Mouse (Mus musculus) hindbrain, embryonic 10.5 days (tissue): Measurements from ENCODE around the gene Tst. TPM values are rescaled to one million over a fixed set of nuclear protein-coding genes. Genes with fewer than 3 reads are reported as not detected.

ENCODE experiments used
- DNase-seq: peaks from one replicate; pipeline ENCODE4 v3.0.0-alpha.2; 2017; ENCODE audit warnings: low spot score
- H3K27ac ChIP-seq: fragments of 300-500 bp; sonication (generic); 2 replicates; pipeline ENCODE4 v1.5.1; 2016; ENCODE audit warnings: mild to moderate bottlenecking, moderate library complexity
- H3K27me3 ChIP-seq: fragments of 300-500 bp; sonication (generic); 2 replicates; pipeline ENCODE4 v1.6.1; 2016; ENCODE audit warnings: mild to moderate bottlenecking; ENCODE audit not compliant: poor library complexity, insufficient read depth, severe bottlenecking
- H3K36me3 ChIP-seq: fragments of 300-500 bp; sonication (generic); 2 replicates; pipeline ENCODE4 v1.6.1; 2016; ENCODE audit warnings: mild to moderate bottlenecking, moderate library complexity
- H3K4me1 ChIP-seq: fragments of 300-500 bp; sonication (generic); replicated peaks from 2 replicates; pipeline ENCODE4 v1.6.1; 2016; ENCODE audit warnings: mild to moderate bottlenecking
- H3K4me3 ChIP-seq: fragments of 300-500 bp; sonication (generic); 2 replicates; pipeline ENCODE4 v1.5.1; 2016; ENCODE audit warnings: mild to moderate bottlenecking, moderate library complexity
- H3K9me3 ChIP-seq: fragments of 300-500 bp; sonication (generic); 2 replicates; pipeline ENCODE4 v1.6.1; 2016; ENCODE audit warnings: mild to moderate bottlenecking, moderate library complexity
- WGBS: fragments of 180-500 bp; shearing (Covaris S2); methylation state at CpG from one replicate; pipeline ENCODE4 v1.1.7; 2016; 5-methylcytosine and 5-hydroxymethylcytosine counted together
- polyA plus RNA-seq: library from polyadenylated mRNA; unstranded; fragments of >200 nt; fragmentation: Nextera tagmentation; extraction: Ambion mirVana; gene quantifications from 2 replicates; pipeline ENCODE4 v1.2.1, GENCODE M21; 2016

Gene Tst
- polyA plus RNA-seq, 1 experiment from 2014 or later, result 7.7 TPM

GRCm38 (mm10) chr15:78424507-78424906, 18.8 kb upstream of the Tst start:
- Histone ChIP-seq H3K4me3 (no peak overlapping the region), H3K9me3 (no peaks in the 10 kb centered on the region), H3K27ac (no peak overlapping the region), H3K4me1 (peaks cover 25% of the 10 kb centered on the region), H3K27me3 (peaks cover 3% of the 10 kb centered on the region; the same call in 1 of the 2 replicates), H3K36me3 (no peaks in the 10 kb centered on the region)
- 25% methylated on average over 11 of the region's 11 CpGs for WGBS
- DNase-seq, result no peak

DNA sequence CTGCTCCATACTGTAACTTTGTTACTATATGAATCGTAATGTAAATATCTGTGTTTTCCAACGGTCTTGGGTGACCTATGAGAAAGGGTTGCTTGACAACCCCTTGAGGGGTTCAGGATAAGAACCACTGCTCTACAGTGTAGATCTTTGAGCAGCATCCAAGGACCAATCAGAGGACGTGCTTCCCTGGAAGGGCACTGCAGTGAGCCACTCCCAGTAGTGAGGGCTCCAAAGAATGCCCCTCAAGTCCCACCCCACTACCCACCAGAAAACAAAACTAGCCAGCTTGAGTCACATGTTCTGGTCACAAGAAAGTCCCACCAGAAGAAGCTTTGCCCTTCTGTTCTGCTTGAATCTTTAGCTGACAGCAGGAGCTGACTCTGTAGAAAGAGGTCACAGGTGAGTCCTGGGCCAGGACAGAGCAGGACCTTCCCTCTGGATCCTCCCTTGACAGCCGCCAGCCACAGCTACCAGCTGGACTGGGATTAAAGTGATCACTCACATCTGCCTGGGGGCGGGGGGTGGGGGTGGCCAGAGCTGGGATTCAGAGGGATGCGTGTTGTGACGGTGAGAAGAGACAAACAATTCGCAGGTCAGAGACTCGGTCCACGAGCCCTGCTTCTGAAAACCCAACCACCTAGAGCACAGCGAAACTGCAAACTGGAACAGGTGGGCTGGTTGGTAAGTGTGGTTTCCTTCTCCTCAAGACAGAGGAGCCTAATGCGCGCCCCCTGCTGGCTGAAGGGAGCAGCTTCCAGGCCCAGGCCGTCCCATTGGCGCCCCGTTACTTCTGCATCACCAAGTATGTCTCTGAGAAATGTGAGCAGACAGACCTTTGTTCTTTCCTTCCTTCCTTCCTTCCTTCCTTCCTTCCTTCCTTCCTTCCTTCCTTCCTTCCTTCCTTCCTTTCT, 16.6 kb upstream of the Tst start:
- Histone ChIP-seq H3K4me1 (peaks cover 10% of the 10 kb centered on the region), H3K4me3 (no peak overlapping the region), H3K36me3 (no peaks in the 10 kb centered on the region), H3K9me3 (no peaks in the 10 kb centered on the region), H3K27me3 (peaks cover 3% of the 10 kb centered on the region; the same call in 1 of the 2 replicates), H3K27ac (no peak overlapping the region)
- DNase-seq, result peak; percentile 85
- 16% methylated on average over 16 of the region's 16 CpGs for WGBS

GRCm38 (mm10) chr15:78420395-78420794, 14.7 kb upstream of the Tst start:
- no peak for DNase-seq
- H3K4me1 ChIP-seq, result peaks cover 18% of the 10 kb centered on the region
- no peaks in the 10 kb centered on the region for H3K36me3 ChIP-seq
- peaks cover 3% of the 10 kb centered on the region; the same call in 1 of the 2 replicates for H3K27me3 ChIP-seq
- no peak overlapping the region for H3K4me3 ChIP-seq
- H3K9me3 ChIP-seq, result no peaks in the 10 kb centered on the region
- WGBS, result 91% methylated on average over 13 of the region's 13 CpGs
- no peak overlapping the region for H3K27ac ChIP-seq

- 9% methylated on average over 4 of the region's 4 CpGs for WGBS
- Histone ChIP-seq H3K4me1 (peaks cover 9% of the 10 kb centered on the region), H3K4me3 (no peak overlapping the region), H3K36me3 (peaks cover 18% of the 10 kb centered on the region; the same call in 1 of the 2 replicates), H3K9me3 (no peaks in the 10 kb centered on the region), H3K27ac (peak overlapping the region; percentile 54; the same call in 1 of the 2 replicates), H3K27me3 (peaks cover 5% of the 10 kb centered on the region)
- DNase-seq, result no peak
Measured at GRCm38 (mm10) chr15:78416937-78417336, 11.2 kb upstream of the Tst start.

GRCm38 (mm10) chr15:78414157-78414556, 8.4 kb upstream of the Tst start:
- no peak for DNase-seq
- Histone ChIP-seq H3K4me3 (no peak overlapping the region), H3K36me3 (peaks cover 18% of the 10 kb centered on the region; the same call in 1 of the 2 replicates), H3K27me3 (peaks cover 33% of the 10 kb centered on the region), H3K27ac (peak overlapping the region; percentile 23; the same call in 1 of the 2 replicates), H3K4me1 (peaks cover 28% of the 10 kb centered on the region), H3K9me3 (no peaks in the 10 kb centered on the region)
- 86% methylated on average over 8 of the region's 8 CpGs for WGBS

- Histone ChIP-seq H3K4me3 (no peak overlapping the region), H3K27ac (peak overlapping the region; percentile 29; the same call in 1 of the 2 replicates), H3K9me3 (no peaks in the 10 kb centered on the region), H3K4me1 (peaks cover 29% of the 10 kb centered on the region), H3K27me3 (peaks cover 38% of the 10 kb centered on the region), H3K36me3 (peaks cover 18% of the 10 kb centered on the region; the same call in 1 of the 2 replicates)
- 67% methylated on average over 1 of the region's 1 CpGs for WGBS
- no peak for DNase-seq
Measured at GRCm38 (mm10) chr15:78413719-78414117, 8.0 kb upstream of the Tst start.

DNA sequence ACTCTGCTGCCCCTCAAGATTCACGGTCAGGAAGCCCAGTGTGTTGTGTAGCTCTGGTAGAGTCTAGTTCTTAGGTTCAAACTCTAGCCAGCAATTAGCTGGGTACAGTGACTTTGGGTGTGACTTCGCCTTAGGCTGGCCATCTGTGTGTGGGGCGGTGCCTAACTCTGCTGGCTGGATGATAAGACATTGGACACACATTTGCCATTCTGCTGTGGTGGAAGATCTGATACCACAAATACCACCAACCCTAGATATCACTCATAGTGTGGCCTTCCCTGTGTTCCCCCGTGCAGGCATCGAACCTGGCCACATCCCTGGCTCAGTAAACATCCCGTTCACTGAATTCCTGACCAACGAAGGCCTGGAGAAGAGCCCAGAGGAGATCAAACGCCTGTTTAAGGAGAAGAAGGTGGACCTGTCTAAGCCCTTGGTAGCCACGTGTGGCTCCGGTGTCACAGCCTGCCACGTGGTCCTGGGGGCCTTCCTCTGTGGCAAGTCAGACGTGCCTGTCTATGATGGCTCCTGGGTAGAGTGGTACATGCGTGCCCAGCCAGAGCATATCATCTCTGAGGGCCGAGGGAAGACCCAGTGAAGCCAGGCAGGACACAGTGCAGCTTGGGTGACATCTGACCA, 7.5 kb upstream of the Tst start:
- WGBS, result 90% methylated on average over 14 of the region's 14 CpGs
- no peak for DNase-seq
- H3K4me1 ChIP-seq, result peaks cover 34% of the 10 kb centered on the region
- H3K27ac ChIP-seq, result peak overlapping the region; percentile 31; the same call in 1 of the 2 replicates
- H3K36me3 ChIP-seq, result peaks cover 18% of the 10 kb centered on the region; the same call in 1 of the 2 replicates
- peaks cover 43% of the 10 kb centered on the region for H3K27me3 ChIP-seq
- H3K9me3 ChIP-seq, result no peaks in the 10 kb centered on the region
- no peak overlapping the region for H3K4me3 ChIP-seq

DNA sequence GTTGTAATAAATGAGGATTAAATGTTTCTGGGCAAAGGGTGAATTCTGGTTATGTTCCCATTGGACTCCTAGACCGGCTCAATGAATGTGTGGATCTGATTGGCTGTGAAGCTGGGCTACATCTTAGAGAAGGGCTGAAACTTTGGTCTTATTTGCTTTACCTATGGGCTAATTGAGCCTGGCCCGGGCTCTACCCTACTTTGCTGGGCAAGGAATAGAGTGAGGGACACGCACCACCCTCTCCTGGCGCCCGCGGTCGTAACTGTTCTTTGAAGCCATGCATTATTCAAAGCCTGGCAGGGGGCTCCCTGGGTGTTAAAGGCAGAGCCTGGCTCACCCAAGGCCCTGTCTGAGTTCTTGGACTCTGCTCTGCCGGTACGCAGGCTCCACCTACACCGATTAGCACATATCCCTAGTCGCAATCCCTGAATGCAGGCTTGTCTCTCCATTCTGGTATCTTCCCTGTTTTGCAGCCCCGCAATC, 3.9 kb upstream of the Tst start:
- Histone ChIP-seq H3K27ac (peak overlapping the region; percentile 58; the same call in 1 of the 2 replicates), H3K9me3 (no peaks in the 10 kb centered on the region), H3K4me3 (peak overlapping the region; percentile 45), H3K27me3 (peaks cover 55% of the 10 kb centered on the region), H3K36me3 (peaks cover 18% of the 10 kb centered on the region; the same call in 1 of the 2 replicates), H3K4me1 (peaks cover 60% of the 10 kb centered on the region)
- no peak for DNase-seq
- 10% methylated on average over 12 of the region's 12 CpGs for WGBS

DNA sequence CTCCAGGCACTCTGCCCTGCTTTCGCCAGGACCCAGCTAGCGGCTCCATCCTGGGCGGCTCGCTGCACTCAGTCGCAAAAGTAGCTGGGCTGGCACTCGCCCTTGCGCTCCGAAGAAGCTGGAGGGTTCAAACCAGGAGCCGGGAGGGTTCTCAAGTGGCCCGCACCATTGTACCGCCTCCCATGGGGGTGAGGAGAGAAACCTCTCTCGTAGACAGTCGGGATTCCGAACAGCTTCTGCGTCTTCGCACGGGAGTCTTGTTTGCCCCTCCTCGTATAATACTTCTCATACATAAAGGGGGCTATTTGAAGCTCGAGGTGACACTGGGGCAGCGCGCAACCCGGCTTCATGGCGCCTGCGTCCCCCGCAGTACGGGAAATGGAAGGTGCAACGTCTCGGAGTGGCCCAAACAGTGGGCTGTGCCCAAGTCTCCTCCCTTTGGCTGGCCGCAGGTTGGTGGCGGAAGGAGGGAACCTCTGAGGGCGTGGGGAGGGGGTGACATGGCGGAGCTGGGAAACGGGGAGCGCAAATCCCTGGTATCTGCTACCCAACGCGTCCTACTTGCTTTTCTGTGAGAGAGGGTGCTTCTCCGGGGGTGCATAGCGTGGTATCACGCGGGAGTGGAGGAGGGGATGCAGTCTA, 707 bp upstream of the Tst start, which contains the start of gene Mpst:
TSS of gene Mpst (plus strand) at position 124 of the 642 bp plus-strand sequence.
- no peaks in the 10 kb centered on the region for H3K36me3 ChIP-seq
- peak within 1 kb of the TSS; percentile 75 for H3K4me3 ChIP-seq
- peak within 1 kb of the TSS; percentile 97 for H3K27ac ChIP-seq
- peaks cover 82% of the 10 kb centered on the region for H3K4me1 ChIP-seq
- H3K27me3 ChIP-seq, result peaks cover 47% of the 10 kb centered on the region
- peak; percentile 90 for DNase-seq
- H3K9me3 ChIP-seq, result no peaks in the 10 kb centered on the region
- WGBS, result under 1% methylated on average over 40 of the region's 40 CpGs

- peak overlapping the region; percentile 75 for H3K4me3 ChIP-seq
- peaks cover 34% of the 10 kb centered on the region for H3K27me3 ChIP-seq
- DNase-seq, result no peak
- H3K27ac ChIP-seq, result peak overlapping the region; percentile 97; the same call in 1 of the 2 replicates
- H3K4me1 ChIP-seq, result peaks cover 74% of the 10 kb centered on the region
- H3K9me3 ChIP-seq, result no peaks in the 10 kb centered on the region
- 51% methylated on average over 11 of the region's 11 CpGs for WGBS
- no peaks in the 10 kb centered on the region for H3K36me3 ChIP-seq
Measured at GRCm38 (mm10) chr15:78405098-78405497, 609 bp downstream of the Tst start.

- H3K4me3 ChIP-seq, result no peak overlapping the region
- peak overlapping the region; percentile 45; the same call in 1 of the 2 replicates for H3K27ac ChIP-seq
- H3K27me3 ChIP-seq, result peaks cover 22% of the 10 kb centered on the region
- H3K4me1 ChIP-seq, result peaks cover 66% of the 10 kb centered on the region
- 60% methylated on average over 1 of the region's 1 CpGs for WGBS
- DNase-seq, result no peak
- no peaks in the 10 kb centered on the region for H3K36me3 ChIP-seq
- H3K9me3 ChIP-seq, result no peaks in the 10 kb centered on the region
Measured at GRCm38 (mm10) chr15:78403896-78404295, 1.8 kb downstream of the Tst start.

GRCm38 (mm10) chr15:78403301-78403741, 2.4 kb downstream of the Tst start:
- H3K27me3 ChIP-seq, result peaks cover 21% of the 10 kb centered on the region
- peak overlapping the region; percentile 53 for H3K27ac ChIP-seq
- H3K9me3 ChIP-seq, result no peaks in the 10 kb centered on the region
- peaks cover 61% of the 10 kb centered on the region for H3K4me1 ChIP-seq
- H3K36me3 ChIP-seq, result no peaks in the 10 kb centered on the region
- H3K4me3 ChIP-seq, result no peak overlapping the region
- no peak for DNase-seq
- WGBS, result 34% methylated on average over 3 of the region's 3 CpGs
